Mouse (Mus musculus) granulocyte monocyte progenitor cell, adult 5-6 weeks (primary cell): ENCODE measurements around the gene Olfr1450. TPM values are rescaled to one million over a fixed set of nuclear protein-coding genes. Genes with fewer than 3 reads are reported as not detected.
"Not testable (repeated sequence)": the region's sequence is repeated elsewhere in the genome, so short reads cannot be mapped to it uniquely, and the experiment has no call there.

Experiments used
- ATAC-seq: replicated peaks from 2 replicates; pipeline ENCODE4 v1.8.0; 2016; ENCODE audit warnings: mild to moderate bottlenecking, moderate TSS enrichment, inconsistent platforms; ENCODE audit not compliant: poor library complexity, severe bottlenecking
- total RNA-seq, 2 experiments: library from RNA; stranded (forward) in 1 of 2; stranded (reverse) in 1 of 2; fragments of 200-712, 200-1000 nt in 1 of 2; fragments of >200 nt in 1 of 2; fragmentation: Nextera tagmentation in 1 of 2; gene quantifications; 2 replicates each; pipeline ENCODE4 v1.2.3; 2014 to 2017

Olfr1450 gene
- total RNA-seq (2014; fragmentation: Nextera tagmentation) (not detected in 2 replicates), total RNA-seq (2017) (not detected in 2 replicates)

- ATAC-seq: no peak
Observed at GRCm38 (mm10) chr19:12949958-12950357, at the start of gene Olfr1450. Gene Olfr1450, plus strand, starts transcription at chr19:12950258.

GRCm38 (mm10) chr19:12903643-12904042, 46.4 kb upstream of the Olfr1450 start, which contains the start of gene Olfr1447:
Gene Olfr1447, minus strand, starts transcription at chr19:12903743.
- no peak for ATAC-seq

DNA sequence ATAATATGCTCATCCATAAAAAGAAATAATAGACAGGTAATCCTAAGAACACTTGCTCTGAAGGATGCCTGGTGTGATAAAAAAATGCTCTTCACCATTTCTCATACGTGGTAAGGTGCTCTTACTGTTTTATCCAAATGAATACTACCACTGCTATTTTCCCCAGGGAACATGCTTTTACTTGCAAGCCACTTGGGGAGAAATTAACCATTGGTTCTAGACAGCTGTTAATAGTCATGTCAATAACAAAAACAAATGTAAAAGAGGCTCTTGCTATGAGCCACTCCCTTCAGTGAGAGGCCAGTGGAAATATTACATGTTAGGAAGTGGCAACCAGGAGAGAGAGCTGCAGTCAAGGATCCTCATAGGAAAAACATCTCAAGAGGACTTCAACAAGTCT, 25.7 kb upstream of the Olfr1450 start, which contains the start of gene Olfr1448:
TSS of gene Olfr1448 (minus strand) at position 101 of the 400 bp plus-strand sequence.
- no peak for ATAC-seq

- ATAC-seq: no peak
Observed at GRCm38 (mm10) chr19:12930540-12930939, 19.5 kb upstream of the Olfr1450 start, which contains the start of gene Olfr1449. Gene Olfr1449, plus strand, starts transcription at chr19:12930840.

DNA sequence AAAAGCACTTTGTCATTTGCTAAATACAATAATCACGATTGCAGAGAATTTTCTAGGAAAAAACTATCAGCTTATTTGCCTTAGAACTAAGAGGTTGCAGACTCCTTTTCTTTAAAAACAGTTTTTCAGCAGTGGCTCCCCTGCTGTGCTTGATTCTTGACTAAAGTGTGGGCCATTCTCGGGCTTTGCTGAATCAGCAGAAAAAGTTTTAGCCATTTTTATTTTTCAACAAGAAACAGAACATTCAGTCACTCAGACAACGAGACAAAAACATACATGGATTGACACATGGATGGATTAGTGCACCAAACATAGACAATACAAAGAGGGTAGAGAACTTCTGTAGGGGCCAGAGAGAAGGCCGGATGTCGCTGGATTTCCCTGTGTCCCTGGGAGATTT, 20.0 kb downstream of the Olfr1450 start:
- not testable (repeated sequence) for ATAC-seq

DNA sequence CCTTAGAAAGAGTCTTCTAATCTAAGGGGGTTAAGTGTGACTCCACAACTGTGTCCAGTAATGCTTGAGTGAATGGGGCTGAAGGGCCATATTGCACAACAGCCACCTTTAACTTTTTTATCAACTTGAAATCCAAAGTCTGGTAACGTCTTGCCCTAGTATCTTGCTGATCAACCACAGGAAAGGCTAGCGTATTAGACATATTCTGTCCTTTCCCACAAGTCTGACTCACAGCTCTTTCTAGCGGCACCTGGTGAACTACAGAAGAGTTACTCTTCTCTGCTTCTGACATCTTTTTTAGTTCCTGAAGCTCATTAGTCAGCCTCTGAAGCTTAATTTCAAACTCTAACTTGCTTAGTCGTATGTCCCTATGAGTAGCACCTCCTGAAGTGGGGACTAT, 42.3 kb downstream of the Olfr1450 start:
- not testable (repeated sequence) for ATAC-seq

- no peak for ATAC-seq
Observed at GRCm38 (mm10) chr19:12994714-12995113, 44.7 kb downstream of the Olfr1450 start, which contains the start of gene Olfr1451. Gene Olfr1451, plus strand, starts transcription at chr19:12995014.

Other genes with a start within 250 kb of the Olfr1450 start
- gene Cntf, start 184.6 kb upstream of the Olfr1450 start, total RNA-seq (2014; fragmentation: Nextera tagmentation): 8.0 TPM in 1 of 2 replicates, not detected in the other
- gene Cntf, start 184.6 kb upstream of the Olfr1450 start, total RNA-seq (2017): 1.2 and 1.4 TPM in 2 replicates
- gene Zfp91, start 154.1 kb upstream of the Olfr1450 start, total RNA-seq (2014; fragmentation: Nextera tagmentation): 58.7 and 61.6 TPM in 2 replicates
- gene Zfp91, start 154.1 kb upstream of the Olfr1450 start, total RNA-seq (2017): 89.3 and 100 TPM in 2 replicates
- 7.8 and 9.9 TPM in 2 replicates for gene Lpxn, start 154.1 kb upstream of the Olfr1450 start, total RNA-seq (2014; fragmentation: Nextera tagmentation)
- gene Lpxn, start 154.1 kb upstream of the Olfr1450 start, total RNA-seq (2017): 6.4 and 10.6 TPM in 2 replicates
- gene Gm5244, start 103.6 kb upstream of the Olfr1450 start, total RNA-seq (2014; fragmentation: Nextera tagmentation): not detected in 2 replicates
- not detected in 2 replicates for gene Gm5244, start 103.6 kb upstream of the Olfr1450 start, total RNA-seq (2017)
- not detected in 2 replicates for gene Olfr1444, start 93.0 kb upstream of the Olfr1450 start, total RNA-seq (2014; fragmentation: Nextera tagmentation)
- not detected in 2 replicates for gene Olfr1444, start 93.0 kb upstream of the Olfr1450 start, total RNA-seq (2017)
- gene Olfr1445, start 66.4 kb upstream of the Olfr1450 start, total RNA-seq (2014; fragmentation: Nextera tagmentation): not detected in 2 replicates
- gene Olfr1445, start 66.4 kb upstream of the Olfr1450 start, total RNA-seq (2017): not detected in 2 replicates
- gene Olfr1446, start 56.7 kb upstream of the Olfr1450 start, total RNA-seq (2014; fragmentation: Nextera tagmentation): not detected in 2 replicates
- gene Olfr1446, start 56.7 kb upstream of the Olfr1450 start, total RNA-seq (2017): not detected in 2 replicates
- gene Olfr1447, start 46.5 kb upstream of the Olfr1450 start, total RNA-seq (2014; fragmentation: Nextera tagmentation): not detected in 2 replicates
- not detected in 2 replicates for gene Olfr1447, start 46.5 kb upstream of the Olfr1450 start, total RNA-seq (2017)
- gene Olfr1448, start 25.8 kb upstream of the Olfr1450 start, total RNA-seq (2014; fragmentation: Nextera tagmentation): not detected in 2 replicates
- gene Olfr1448, start 25.8 kb upstream of the Olfr1450 start, total RNA-seq (2017): not detected in 2 replicates
- not detected in 2 replicates for gene Olfr1449, start 19.4 kb upstream of the Olfr1450 start, total RNA-seq (2014; fragmentation: Nextera tagmentation)
- not detected in 2 replicates for gene Olfr1449, start 19.4 kb upstream of the Olfr1450 start, total RNA-seq (2017)
- not detected in 2 replicates for gene Olfr1451, start 44.8 kb downstream of the Olfr1450 start, total RNA-seq (2014; fragmentation: Nextera tagmentation)
- gene Olfr1451, start 44.8 kb downstream of the Olfr1450 start, total RNA-seq (2017): not detected in 2 replicates
- gene Olfr1453, start 78.1 kb downstream of the Olfr1450 start, total RNA-seq (2014; fragmentation: Nextera tagmentation): not detected in 2 replicates
- gene Olfr1453, start 78.1 kb downstream of the Olfr1450 start, total RNA-seq (2017): not detected in 2 replicates
- not detected in 2 replicates for gene Olfr1454, start 110.4 kb downstream of the Olfr1450 start, total RNA-seq (2014; fragmentation: Nextera tagmentation)
- not detected in 2 replicates for gene Olfr1454, start 110.4 kb downstream of the Olfr1450 start, total RNA-seq (2017)
- gene Olfr1457, start 147.6 kb downstream of the Olfr1450 start, total RNA-seq (2014; fragmentation: Nextera tagmentation): not detected in 2 replicates
- not detected in 2 replicates for gene Olfr1457, start 147.6 kb downstream of the Olfr1450 start, total RNA-seq (2017)
- gene Olfr1458, start 156.5 kb downstream of the Olfr1450 start, total RNA-seq (2014; fragmentation: Nextera tagmentation): not detected in 2 replicates
- gene Olfr1458, start 156.5 kb downstream of the Olfr1450 start, total RNA-seq (2017): not detected in 2 replicates
- gene Olfr1459, start 199.3 kb downstream of the Olfr1450 start, total RNA-seq (2014; fragmentation: Nextera tagmentation): not detected in 2 replicates
- not detected in 2 replicates for gene Olfr1459, start 199.3 kb downstream of the Olfr1450 start, total RNA-seq (2017)
- gene Olfr1461, start 212.7 kb downstream of the Olfr1450 start, total RNA-seq (2014; fragmentation: Nextera tagmentation): not detected in 2 replicates
- not detected in 2 replicates for gene Olfr1461, start 212.7 kb downstream of the Olfr1450 start, total RNA-seq (2017)
- gene Olfr1462, start 235.5 kb downstream of the Olfr1450 start, total RNA-seq (2014; fragmentation: Nextera tagmentation): not detected in 2 replicates
- not detected in 2 replicates for gene Olfr1462, start 235.5 kb downstream of the Olfr1450 start, total RNA-seq (2017)